Mouse (Mus musculus): ENCODE measurements around the gene Nlrc5. TPM values are rescaled to one million over a fixed set of nuclear protein-coding genes. Genes with fewer than 3 reads are reported as not detected.

The Nlrc5 gene
- total RNA-seq, 2 experiments from 2014 or later = 2.8 TPM

GRCm38 (mm10) chr8:94470794-94471193 lies 36.6 kb downstream of the Nlrc5 start:
- peak; percentile 71 for DNase-seq

GRCm38 (mm10) chr8:94471281-94471680 lies 37.1 kb downstream of the Nlrc5 start:
- no peak for DNase-seq

- DNase-seq = no peak
Observed at GRCm38 (mm10) chr8:94472741-94473140, 38.6 kb downstream of the Nlrc5 start.

GRCm38 (mm10) chr8:94473431-94473830 lies 39.3 kb downstream of the Nlrc5 start:
- no peak for DNase-seq

- no peak for DNase-seq
Observed at GRCm38 (mm10) chr8:94475786-94476185, 41.6 kb downstream of the Nlrc5 start.

GRCm38 (mm10) chr8:94476846-94477245 lies 42.7 kb downstream of the Nlrc5 start:
- DNase-seq = no peak

GRCm38 (mm10) chr8:94482051-94482450 lies 47.9 kb downstream of the Nlrc5 start:
- no peak for DNase-seq

- no peak for DNase-seq
Observed at GRCm38 (mm10) chr8:94485288-94485687, 51.1 kb downstream of the Nlrc5 start.

- DNase-seq = peak; percentile 65
Observed at GRCm38 (mm10) chr8:94485882-94486281, 51.7 kb downstream of the Nlrc5 start.

GRCm38 (mm10) chr8:94488016-94488415 lies 53.9 kb downstream of the Nlrc5 start:
- DNase-seq = no peak

GRCm38 (mm10) chr8:94489809-94490483 lies 55.8 kb downstream of the Nlrc5 start:
- no peak for DNase-seq

GRCm38 (mm10) chr8:94492021-94492681 lies 58.0 kb downstream of the Nlrc5 start:
- peak; percentile 86 for DNase-seq

- DNase-seq = no peak
Observed at GRCm38 (mm10) chr8:94493240-94493639, 59.1 kb downstream of the Nlrc5 start.

- peak; percentile 40 for DNase-seq
Observed at GRCm38 (mm10) chr8:94515430-94516208, 81.5 kb downstream of the Nlrc5 start.

- DNase-seq = no peak
Observed at GRCm38 (mm10) chr8:94516209-94516593, 82.0 kb downstream of the Nlrc5 start.

- DNase-seq = peak; percentile 49
Observed at GRCm38 (mm10) chr8:94516766-94517165, 82.6 kb downstream of the Nlrc5 start.

GRCm38 (mm10) chr8:94518331-94518730 lies 84.2 kb downstream of the Nlrc5 start:
- DNase-seq = peak; percentile 38

- DNase-seq = no peak
Observed at GRCm38 (mm10) chr8:94519021-94519420, 84.9 kb downstream of the Nlrc5 start.

GRCm38 (mm10) chr8:94521481-94521880 lies 87.3 kb downstream of the Nlrc5 start:
- DNase-seq = no peak

GRCm38 (mm10) chr8:94522482-94522881 lies 88.3 kb downstream of the Nlrc5 start:
- DNase-seq = no peak

- DNase-seq = no peak
Observed at GRCm38 (mm10) chr8:94524554-94524953, 90.4 kb downstream of the Nlrc5 start.

- no peak for DNase-seq
Observed at GRCm38 (mm10) chr8:94527178-94527577, 93.0 kb downstream of the Nlrc5 start.

GRCm38 (mm10) chr8:94528245-94528644 lies 94.1 kb downstream of the Nlrc5 start:
- peak; percentile 56 for DNase-seq

All from adrenal gland, postnatal 10 days (tissue).